Comparison of ENCODE assay signal across 15 mouse cellular contexts in genomic region chr8:25430552-25430951, GRCm38 (mm10).
DNase-seq lines count a peak whose midpoint lies in the region; ATAC-seq lines count a peak whose summit lies in the region.
"Had no signal": no experiment of that assay in that cellular context is flagged by ENCODE, and none has a peak within 500 bp of the region (broad histone marks: within the 10 kb centered on the region; RNA-seq: fewer than 3 reads in every experiment).

No protein-coding gene starts in this region.

- no peak overlapping the region for H3K4me3 ChIP-seq in midbrain, embryonic 10.5 days
- no peak overlapping the region for H3K4me3 ChIP-seq in midbrain, embryonic 11.5 days (ENCODE audit: low read depth, low read length)
- H3K4me3 ChIP-seq in hindbrain, embryonic 11.5 days (ENCODE audit: low read depth, low read length), result no peak overlapping the region
- no peak overlapping the region for H3K4me3 ChIP-seq in midbrain, embryonic 14.5 days (replicated peaks; ENCODE audit: low read depth, low read length)
- H3K4me3 ChIP-seq: embryonic facial prominence, embryonic 13.5 days; limb, embryonic 15.5 days; lung, embryonic 15.5 days had no signal

- 21% methylated on average over 5 of the region's 5 CpGs for WGBS in midbrain, embryonic 10.5 days
- 28% methylated on average over 5 of the region's 5 CpGs for WGBS in midbrain, embryonic 11.5 days
- WGBS in hindbrain, embryonic 11.5 days, result 31% methylated on average over 5 of the region's 5 CpGs
- 21% methylated on average over 5 of the region's 5 CpGs for WGBS in midbrain, embryonic 14.5 days

- H3K27ac ChIP-seq in midbrain, embryonic 10.5 days (replicated peaks), result peak overlapping the region; percentile 65
- no peak overlapping the region for H3K27ac ChIP-seq in midbrain, embryonic 11.5 days (ENCODE audit: low read depth, low read length)
- H3K27ac ChIP-seq in hindbrain, embryonic 11.5 days (ENCODE audit: low read depth, low read length), result no peak overlapping the region
- H3K27ac ChIP-seq in midbrain, embryonic 14.5 days (replicated peaks; ENCODE audit: low read depth, low read length), result peak overlapping the region; percentile 55; the same call in 1 of the 2 replicates
- H3K27ac ChIP-seq: embryonic facial prominence, embryonic 13.5 days; limb, embryonic 15.5 days; lung, embryonic 15.5 days had no signal

- no peaks in the 10 kb centered on the region for H3K27me3 ChIP-seq in midbrain, embryonic 10.5 days (ENCODE audit: low read depth, poor library complexity, severe bottlenecking)
- H3K27me3 ChIP-seq in midbrain, embryonic 11.5 days (ENCODE audit: control insufficient read depth, insufficient read depth, low read length), result no peaks in the 10 kb centered on the region
- no peaks in the 10 kb centered on the region for H3K27me3 ChIP-seq in hindbrain, embryonic 11.5 days (ENCODE audit: control insufficient read depth, insufficient read depth, low read length)
- no peaks in the 10 kb centered on the region for H3K27me3 ChIP-seq in midbrain, embryonic 14.5 days (ENCODE audit: control insufficient read depth, insufficient read depth, low read length)
- H3K27me3 ChIP-seq: embryonic facial prominence, embryonic 13.5 days; limb, embryonic 15.5 days; lung, embryonic 15.5 days had no signal

- intact Hi-C loops in left cerebral cortex, postnatal 4 days (cut with DNase I), result no loop called here

- peaks cover 11% of the 10 kb centered on the region for H3K9me3 ChIP-seq in midbrain, embryonic 10.5 days (replicated peaks)
- peaks cover 3% of the 10 kb centered on the region; the same call in 1 of the 2 replicates for H3K9me3 ChIP-seq in midbrain, embryonic 11.5 days (ENCODE audit: control insufficient read depth, low read length)
- no peaks in the 10 kb centered on the region for H3K9me3 ChIP-seq in hindbrain, embryonic 11.5 days (ENCODE audit: control insufficient read depth, low read length)
- no peaks in the 10 kb centered on the region for H3K9me3 ChIP-seq in midbrain, embryonic 14.5 days (ENCODE audit: control insufficient read depth, low read length)
- H3K9me3 ChIP-seq: limb, embryonic 15.5 days; lung, embryonic 15.5 days had no signal

- no peak for DNase-seq in midbrain, embryonic 10.5 days (ENCODE audit: low spot score)
- DNase-seq in midbrain, embryonic 11.5 days (ENCODE audit: low spot score, missing footprints), result no peak
- peak; percentile 24 for DNase-seq in hindbrain, embryonic 11.5 days (ENCODE audit: low spot score)
- DNase-seq in midbrain, embryonic 14.5 days, result peak; percentile 58
- DNase-seq in left cerebral cortex, postnatal 4 days, result no peak
- DNase-seq in gastrocnemius, adult 8-10 months (ENCODE audit: low spot score in 2 of 2), result no peak
- DNase-seq in layer of hippocampus, postnatal 14 days (ENCODE audit: low spot score in 2 of 2), result no peak
- DNase-seq: cerebellum, adult 2 months; heart, adult 11 months; kidney, adult 11 months; layer of hippocampus, postnatal 36 days; thymus, postnatal 25 days had no signal

- peaks cover 23% of the 10 kb centered on the region for H3K4me1 ChIP-seq in midbrain, embryonic 10.5 days
- H3K4me1 ChIP-seq in midbrain, embryonic 11.5 days (ENCODE audit: control insufficient read depth, insufficient read depth, low read length), result peaks cover 8% of the 10 kb centered on the region
- H3K4me1 ChIP-seq in hindbrain, embryonic 11.5 days (replicated peaks; ENCODE audit: control insufficient read depth, insufficient read depth, low read length), result peaks cover 7% of the 10 kb centered on the region
- peaks cover 19% of the 10 kb centered on the region for H3K4me1 ChIP-seq in midbrain, embryonic 14.5 days (ENCODE audit: control insufficient read depth, insufficient read depth, low read length)
- H3K4me1 ChIP-seq: lung, embryonic 15.5 days had no signal

- ATAC-seq in midbrain, embryonic 11.5 days (ENCODE audit: low FRiP score), result no peak
- peak; percentile 51 for ATAC-seq in hindbrain, embryonic 11.5 days (ENCODE audit: low FRiP score)
- no peak for ATAC-seq in midbrain, embryonic 14.5 days (ENCODE audit: low FRiP score, low TSS enrichment)

- no peak overlapping the region for H3K4me2 ChIP-seq in midbrain, embryonic 11.5 days
- no peak overlapping the region for H3K4me2 ChIP-seq in hindbrain, embryonic 11.5 days (replicated peaks; ENCODE audit: low read depth, low read length)
- no peak overlapping the region for H3K4me2 ChIP-seq in midbrain, embryonic 14.5 days (ENCODE audit: low read length)
- H3K4me2 ChIP-seq: embryonic facial prominence, embryonic 13.5 days; limb, embryonic 15.5 days; lung, embryonic 15.5 days had no signal

- H3K36me3 ChIP-seq in midbrain, embryonic 10.5 days, result no peaks in the 10 kb centered on the region
- H3K36me3 ChIP-seq in midbrain, embryonic 11.5 days (ENCODE audit: control insufficient read depth, insufficient read depth, low read length), result no peaks in the 10 kb centered on the region
- H3K36me3 ChIP-seq in hindbrain, embryonic 11.5 days (ENCODE audit: control insufficient read depth, insufficient read depth, low read length), result no peaks in the 10 kb centered on the region
- H3K36me3 ChIP-seq in midbrain, embryonic 14.5 days (ENCODE audit: control insufficient read depth, insufficient read depth, low read length), result no peaks in the 10 kb centered on the region
- H3K36me3 ChIP-seq: embryonic facial prominence, embryonic 13.5 days; limb, embryonic 15.5 days; lung, embryonic 15.5 days had no signal

- no peak overlapping the region for H3K9ac ChIP-seq in midbrain, embryonic 11.5 days (ENCODE audit: low read length)
- H3K9ac ChIP-seq in hindbrain, embryonic 11.5 days (ENCODE audit: low read depth, low read length), result no peak overlapping the region
- H3K9ac ChIP-seq in midbrain, embryonic 14.5 days (replicated peaks; ENCODE audit: low read length), result no peak overlapping the region; the same call in 1 of the 2 replicates
- H3K9ac ChIP-seq: embryonic facial prominence, embryonic 13.5 days; limb, embryonic 15.5 days; lung, embryonic 15.5 days had no signal

Comparison
In these comparisons a context has a peak if more than half of its experiments do, and no peak if none do; other contexts are left out.
1. DNase-seq: peak in hindbrain, embryonic 11.5 days (single experiment) and midbrain, embryonic 14.5 days (single experiment); none in midbrain, embryonic 10.5 days (single experiment), midbrain, embryonic 11.5 days (single experiment), left cerebral cortex, postnatal 4 days (single experiment), gastrocnemius, adult 8-10 months (0 of 2) and layer of hippocampus, postnatal 14 days (0 of 2).
2. H3K27ac ChIP-seq: peak in midbrain, embryonic 10.5 days (single experiment) and midbrain, embryonic 14.5 days (single experiment); none in midbrain, embryonic 11.5 days (single experiment) and hindbrain, embryonic 11.5 days (single experiment).